Mouse (Mus musculus) heart, embryonic 12.5 days (tissue): ENCODE data around the gene Mroh2a. TPM values are rescaled to one million over a fixed set of nuclear protein-coding genes. Genes with fewer than 3 reads are reported as not detected.

ENCODE experiments used
- ATAC-seq: fragments of 200-750 bp; cut with Nextera tagmentation; 2 replicates; pipeline ENCODE4 v1.8.0; 2017; ENCODE audit warnings: moderate TSS enrichment, moderate library complexity; ENCODE audit not compliant: insufficient number of reproducible peaks, low FRiP score
- H3K27ac ChIP-seq: fragments of 300-500 bp; sonication (generic); 2 replicates; pipeline ENCODE4 v1.5.1; 2016; ENCODE audit warnings: mild to moderate bottlenecking, moderate library complexity; ENCODE audit not compliant: poor library complexity, severe bottlenecking
- H3K27me3 ChIP-seq: fragments of 300-500 bp; sonication (generic); replicated peaks from 2 replicates; pipeline ENCODE4 v1.6.1; 2016; ENCODE audit warnings: mild to moderate bottlenecking, moderate library complexity
- H3K36me3 ChIP-seq: fragments of 300-500 bp; sonication (generic); 2 replicates; pipeline ENCODE4 v1.6.1; 2016; ENCODE audit warnings: mild to moderate bottlenecking, moderate library complexity
- H3K4me1 ChIP-seq: fragments of 300-500 bp; sonication (generic); replicated peaks from 2 replicates; pipeline ENCODE4 v1.6.1; 2016; ENCODE audit warnings: mild to moderate bottlenecking
- H3K4me2 ChIP-seq: fragments of 300-500 bp; sonication (generic); 2 replicates; pipeline ENCODE4 v1.6.1; 2016; ENCODE audit warnings: mild to moderate bottlenecking, moderate library complexity
- H3K4me3 ChIP-seq: fragments of 300-500 bp; sonication (generic); 2 replicates; pipeline ENCODE4 v1.5.1; 2016; ENCODE audit warnings: mild to moderate bottlenecking
- H3K9ac ChIP-seq: fragments of 300-500 bp; sonication (generic); 2 replicates; pipeline ENCODE4 v1.6.1; 2016; ENCODE audit warnings: mild to moderate bottlenecking, moderate library complexity
- H3K9me3 ChIP-seq: fragments of 300-500 bp; sonication (generic); replicated peaks from 2 replicates; pipeline ENCODE4 v1.6.1; 2016; ENCODE audit warnings: mild to moderate bottlenecking, moderate library complexity
- WGBS: fragments of 180-500 bp; shearing (Covaris S2); methylation state at CpG from one replicate; pipeline ENCODE4 v1.1.7; 2016; 5-methylcytosine and 5-hydroxymethylcytosine counted together
- polyA plus RNA-seq: library from polyadenylated mRNA; unstranded; fragments of >200 nt; fragmentation: Nextera tagmentation; extraction: Ambion mirVana; gene quantifications from 2 replicates; pipeline ENCODE4 v1.2.1, GENCODE M21; 2016

Mroh2a gene
- polyA plus RNA-seq, 1 experiment from 2014 or later = 0.56 TPM

DNA sequence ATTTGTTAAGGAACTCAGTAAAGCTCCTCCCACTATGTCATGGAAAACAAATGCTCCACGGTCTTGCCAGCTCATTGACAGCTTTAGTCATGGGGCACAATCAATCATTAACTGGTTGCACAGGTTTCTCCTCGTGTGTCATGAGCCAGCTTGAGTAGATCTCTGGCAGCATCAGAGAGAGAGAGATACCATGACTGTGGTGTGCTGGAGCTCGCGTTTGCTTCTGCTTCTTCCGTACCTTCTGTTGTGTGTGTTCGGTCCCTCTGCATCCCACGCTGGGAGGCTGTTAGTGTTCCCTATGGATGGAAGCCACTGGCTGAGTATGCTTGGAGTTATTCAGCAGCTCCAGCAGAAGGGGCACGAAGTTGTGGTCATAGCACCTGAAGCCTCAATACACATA, 15.0 kb upstream of the Mroh2a start, which contains the start of gene Ugt1a1:
Gene Ugt1a1, plus strand, starts transcription at position 148 of the 400 bp plus-strand sequence.
- Histone ChIP-seq H3K36me3 (no peaks in the 10 kb centered on the region), H3K9ac (no peak within 1 kb of the TSS), H3K4me3 (no peak within 1 kb of the TSS), H3K9me3 (peaks cover 48% of the 10 kb centered on the region), H3K4me2 (no peak within 1 kb of the TSS), H3K27me3 (no peaks in the 10 kb centered on the region), H3K4me1 (no peaks in the 10 kb centered on the region), H3K27ac (no peak within 1 kb of the TSS)
- no peak for ATAC-seq
- 60% methylated on average over 8 of the region's 8 CpGs for WGBS

DNA sequence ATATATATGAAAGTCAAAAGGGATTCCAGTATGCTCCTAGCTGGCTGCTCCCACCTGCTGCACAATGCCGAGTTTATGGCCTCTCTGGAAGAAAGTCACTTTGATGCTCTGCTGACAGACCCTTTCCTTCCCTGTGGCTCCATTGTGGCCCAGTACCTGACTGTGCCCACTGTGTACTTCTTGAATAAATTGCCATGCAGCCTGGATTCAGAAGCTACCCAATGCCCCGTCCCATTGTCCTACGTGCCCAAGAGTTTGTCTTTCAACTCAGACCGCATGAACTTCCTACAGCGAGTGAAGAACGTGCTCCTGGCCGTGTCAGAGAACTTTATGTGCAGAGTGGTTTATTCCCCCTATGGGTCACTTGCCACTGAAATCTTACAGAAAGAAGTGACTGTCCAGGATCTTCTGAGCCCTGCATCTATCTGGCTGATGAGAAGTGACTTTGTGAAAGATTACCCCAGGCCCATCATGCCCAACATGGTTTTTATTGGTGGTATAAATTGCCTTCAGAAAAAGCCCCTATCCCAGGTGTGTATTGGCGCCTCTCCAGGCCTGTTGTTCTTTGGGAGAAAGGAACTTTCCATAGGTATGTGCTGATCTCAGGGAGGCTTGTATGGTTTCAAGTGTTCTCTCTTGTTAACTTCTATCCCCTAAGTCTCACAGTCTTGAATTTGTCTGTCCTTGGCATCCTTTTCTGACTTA, 14.3 kb upstream of the Mroh2a start:
- Histone ChIP-seq H3K9ac (no peak overlapping the region), H3K27me3 (no peaks in the 10 kb centered on the region), H3K4me2 (no peak overlapping the region), H3K4me1 (no peaks in the 10 kb centered on the region), H3K27ac (no peak overlapping the region), H3K9me3 (peaks cover 54% of the 10 kb centered on the region), H3K36me3 (no peaks in the 10 kb centered on the region), H3K4me3 (no peak overlapping the region)
- ATAC-seq = 0 out of 2 replicates have a peak, but pooled peaks have one; percentile 16
- WGBS = 54% methylated on average over 8 of the region's 8 CpGs

DNA sequence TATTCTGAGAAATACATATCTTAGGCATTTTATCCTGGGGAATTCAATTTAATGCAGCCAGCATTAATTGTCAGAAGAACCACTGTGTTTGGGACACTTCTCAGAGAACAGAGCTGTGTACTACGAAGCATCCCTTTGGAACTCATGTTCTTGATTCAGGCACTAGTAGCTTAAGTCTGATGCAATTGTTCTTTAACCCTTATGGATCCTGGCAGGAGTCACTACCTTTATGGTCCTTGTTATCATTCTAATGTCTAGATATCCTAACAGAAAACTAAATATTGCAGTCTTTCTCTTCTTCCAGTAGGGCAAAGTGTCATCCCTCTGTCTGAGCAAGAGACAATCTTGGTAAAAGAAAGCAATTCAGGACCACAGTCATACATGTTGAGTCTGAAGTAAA, 13.7 kb upstream of the Mroh2a start:
- ATAC-seq = no peak
- no peak overlapping the region for H3K27ac ChIP-seq
- H3K4me1 ChIP-seq = no peaks in the 10 kb centered on the region
- WGBS = 67% methylated on average over 1 of the region's 1 CpGs
- H3K9ac ChIP-seq = no peak overlapping the region
- no peaks in the 10 kb centered on the region for H3K27me3 ChIP-seq
- no peaks in the 10 kb centered on the region for H3K36me3 ChIP-seq
- H3K9me3 ChIP-seq = peaks cover 57% of the 10 kb centered on the region
- H3K4me2 ChIP-seq = no peak overlapping the region
- no peak overlapping the region for H3K4me3 ChIP-seq

DNA sequence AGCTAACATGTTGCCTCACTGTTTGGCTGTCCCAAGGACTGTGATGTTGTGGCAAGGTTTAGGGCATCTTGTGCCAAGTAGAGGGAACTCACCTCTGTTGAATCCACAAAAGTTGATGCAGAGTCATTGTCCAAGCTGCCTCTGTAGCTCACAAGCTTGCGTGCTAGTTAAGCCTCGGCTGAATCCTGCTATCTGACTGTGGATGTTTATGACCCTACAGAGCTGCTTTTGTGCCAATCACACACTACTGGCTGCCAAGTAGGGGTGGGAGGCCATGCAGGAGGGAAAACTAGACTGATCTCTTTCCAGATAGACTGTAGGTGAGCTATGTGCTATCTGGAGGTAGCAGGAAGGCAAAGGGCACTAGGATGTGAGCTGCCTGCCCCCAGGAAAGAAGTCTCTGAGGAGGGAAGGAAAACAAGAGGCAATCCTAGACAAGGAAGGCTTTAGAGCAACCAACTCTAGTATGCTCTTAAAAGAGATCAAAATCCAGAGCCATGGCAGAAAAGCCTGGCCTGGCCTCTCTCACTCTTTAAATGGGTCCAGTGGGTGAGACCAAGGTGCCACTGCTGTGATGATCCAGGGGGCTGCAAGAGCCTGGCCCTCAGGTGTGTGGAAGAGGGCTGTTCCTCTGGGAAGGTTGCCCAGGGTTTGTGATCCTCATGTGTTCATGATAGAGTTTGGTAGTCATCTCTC, 12.9 kb upstream of the Mroh2a start:
- no peaks in the 10 kb centered on the region for H3K36me3 ChIP-seq
- no peak overlapping the region for H3K9ac ChIP-seq
- H3K4me3 ChIP-seq = no peak overlapping the region
- H3K4me2 ChIP-seq = no peak overlapping the region
- peaks cover 57% of the 10 kb centered on the region for H3K9me3 ChIP-seq
- H3K27me3 ChIP-seq = no peaks in the 10 kb centered on the region
- 66% methylated on average over 2 of the region's 2 CpGs for WGBS
- ATAC-seq = 0 out of 2 replicates have a peak, but pooled peaks have one; percentile 5
- no peaks in the 10 kb centered on the region for H3K4me1 ChIP-seq
- no peak overlapping the region for H3K27ac ChIP-seq

DNA sequence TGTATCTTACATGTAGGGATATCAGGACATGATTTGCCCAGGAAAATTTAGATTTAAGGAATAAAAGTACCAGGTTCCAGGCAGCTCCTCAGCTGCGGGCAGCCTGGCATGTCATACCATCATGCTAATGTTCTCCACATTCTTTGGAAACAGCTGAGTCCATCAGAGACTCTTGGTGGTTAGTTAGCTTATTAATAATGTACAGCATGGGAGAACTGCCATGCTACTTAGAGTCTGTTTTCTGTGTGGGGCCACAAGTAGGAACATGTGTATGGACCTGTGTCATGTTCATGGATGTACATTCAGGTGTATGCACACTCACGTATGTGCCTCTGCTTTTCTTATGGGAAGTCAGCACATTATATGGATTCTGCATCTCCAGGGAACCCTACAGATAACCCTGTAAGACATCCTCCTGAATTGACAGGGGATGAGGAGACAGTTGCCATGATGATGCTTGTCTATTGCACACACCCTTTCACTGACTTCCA, 12.3 kb upstream of the Mroh2a start:
- Histone ChIP-seq H3K4me1 (no peaks in the 10 kb centered on the region), H3K36me3 (no peaks in the 10 kb centered on the region), H3K4me2 (no peak overlapping the region), H3K9ac (no peak overlapping the region), H3K4me3 (no peak overlapping the region), H3K27ac (no peak overlapping the region), H3K9me3 (peaks cover 57% of the 10 kb centered on the region), H3K27me3 (no peaks in the 10 kb centered on the region)
- WGBS = 70% methylated on average over 2 of the region's 2 CpGs
- no peak for ATAC-seq

DNA sequence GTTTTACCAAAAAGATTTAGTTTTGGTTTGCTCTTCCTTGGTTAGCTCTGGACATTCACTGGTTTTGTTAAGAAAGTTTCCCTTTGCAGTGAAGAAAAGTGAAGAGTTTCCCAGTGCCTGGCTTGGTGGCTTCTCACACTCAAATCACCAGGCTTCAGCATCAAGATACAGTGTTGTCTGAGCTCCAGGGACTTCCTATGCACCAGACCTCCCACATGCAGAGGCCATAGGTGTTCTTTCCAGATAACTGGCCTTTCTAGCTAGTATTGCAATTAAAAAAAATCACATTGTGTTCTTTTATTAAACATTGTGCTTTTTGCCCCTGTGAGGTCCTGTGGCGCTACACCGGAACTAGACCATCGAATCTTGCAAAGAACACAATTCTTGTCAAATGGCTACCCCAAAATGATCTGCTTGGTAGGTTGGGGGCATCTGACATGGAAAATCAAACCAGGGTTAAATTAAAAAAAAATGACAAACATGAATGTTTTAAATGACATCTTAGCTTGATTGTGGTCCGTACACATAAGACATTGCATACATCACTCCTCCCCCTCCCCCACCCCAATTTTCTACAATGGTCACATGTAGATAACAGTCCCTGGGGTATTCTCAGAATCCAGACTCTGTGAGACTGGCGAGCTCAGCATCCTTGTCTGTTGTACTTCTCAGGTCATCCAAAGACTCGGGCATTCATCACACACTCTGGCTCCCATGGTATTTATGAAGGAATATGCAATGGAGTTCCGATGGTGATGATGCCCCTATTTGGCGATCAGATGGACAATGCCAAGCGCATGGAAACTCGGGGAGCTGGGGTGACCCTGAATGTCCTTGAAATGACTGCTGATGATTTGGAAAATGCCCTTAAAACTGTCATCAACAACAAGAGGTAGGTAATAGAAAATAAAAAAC, 11.1 kb upstream of the Mroh2a start:
- no peaks in the 10 kb centered on the region for H3K4me1 ChIP-seq
- no peak for ATAC-seq
- no peak overlapping the region for H3K4me3 ChIP-seq
- H3K9me3 ChIP-seq = peaks cover 54% of the 10 kb centered on the region
- H3K36me3 ChIP-seq = no peaks in the 10 kb centered on the region
- no peaks in the 10 kb centered on the region for H3K27me3 ChIP-seq
- H3K9ac ChIP-seq = no peak overlapping the region
- no peak overlapping the region for H3K27ac ChIP-seq
- WGBS = 63% methylated on average over 10 of the region's 10 CpGs
- no peak overlapping the region for H3K4me2 ChIP-seq

DNA sequence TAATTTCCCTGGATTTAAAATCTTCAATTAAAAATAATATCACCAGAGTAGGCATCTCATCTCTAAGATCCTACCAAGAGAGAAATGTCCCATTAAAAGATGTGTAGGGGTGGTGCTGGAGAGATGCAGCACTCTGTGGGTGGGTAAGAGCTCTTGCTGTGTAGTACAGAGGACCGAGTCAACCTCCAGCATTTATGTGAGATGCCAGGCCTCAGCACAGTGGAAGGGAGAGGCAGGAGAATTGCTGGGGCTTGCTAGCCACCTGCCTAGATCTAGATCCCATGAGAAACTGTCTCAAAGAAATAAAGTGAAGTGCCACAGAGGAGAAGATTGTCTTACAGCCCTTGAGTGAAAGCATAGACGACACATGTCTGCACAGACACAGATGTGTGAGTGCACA, 10.2 kb upstream of the Mroh2a start:
- Histone ChIP-seq H3K27ac (no peak overlapping the region), H3K36me3 (no peaks in the 10 kb centered on the region), H3K9ac (no peak overlapping the region), H3K4me1 (no peaks in the 10 kb centered on the region), H3K9me3 (peaks cover 53% of the 10 kb centered on the region), H3K27me3 (no peaks in the 10 kb centered on the region), H3K4me2 (no peak overlapping the region), H3K4me3 (no peak overlapping the region)
- no peak for ATAC-seq
- 47% methylated on average over 2 of the region's 2 CpGs for WGBS

DNA sequence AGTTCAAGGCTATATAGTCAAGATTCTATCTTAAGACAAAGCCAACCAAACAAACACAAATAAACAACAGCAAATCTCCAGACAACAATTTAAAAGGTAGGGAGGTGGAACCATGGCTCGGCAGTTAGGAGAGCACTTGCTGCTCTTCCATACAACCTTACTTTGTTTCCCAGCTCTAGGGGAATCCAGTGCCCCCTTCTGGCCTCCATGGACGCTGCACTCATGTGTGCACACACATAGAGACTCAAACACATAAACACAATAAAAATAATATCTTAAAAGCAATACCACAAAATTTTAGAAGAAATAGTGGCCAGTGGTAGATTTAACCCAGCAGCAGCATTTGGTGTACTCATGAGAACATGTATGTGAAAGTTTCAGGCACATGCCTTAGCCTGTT, 9.6 kb upstream of the Mroh2a start:
- no peak overlapping the region for H3K27ac ChIP-seq
- no peaks in the 10 kb centered on the region for H3K4me1 ChIP-seq
- H3K9me3 ChIP-seq = peaks cover 47% of the 10 kb centered on the region
- WGBS = 49% methylated on average over 2 of the region's 2 CpGs
- H3K27me3 ChIP-seq = no peaks in the 10 kb centered on the region
- no peak overlapping the region for H3K4me2 ChIP-seq
- H3K36me3 ChIP-seq = no peaks in the 10 kb centered on the region
- H3K4me3 ChIP-seq = no peak overlapping the region
- no peak for ATAC-seq
- no peak overlapping the region for H3K9ac ChIP-seq

DNA sequence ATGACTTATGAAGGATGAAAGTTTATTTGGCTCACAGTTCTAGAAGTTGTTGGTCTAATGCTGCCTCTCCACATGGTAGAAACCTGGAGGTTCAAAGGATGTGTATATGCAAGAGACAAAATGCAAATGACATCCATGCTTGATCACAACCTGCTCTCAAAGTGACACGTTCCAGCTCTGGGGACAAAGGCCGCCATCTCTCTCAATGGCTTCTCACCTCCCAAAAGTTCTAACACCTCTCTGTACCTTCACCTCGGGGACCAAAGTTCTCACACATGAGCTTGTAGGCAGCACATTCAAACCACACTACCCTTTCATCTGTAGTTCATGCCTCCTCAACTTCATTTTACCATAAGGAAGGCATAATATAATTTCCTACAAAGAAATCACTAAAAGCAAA, 9.2 kb upstream of the Mroh2a start:
- Histone ChIP-seq H3K4me2 (no peak overlapping the region), H3K36me3 (no peaks in the 10 kb centered on the region), H3K4me1 (no peaks in the 10 kb centered on the region), H3K27ac (no peak overlapping the region), H3K4me3 (no peak overlapping the region), H3K27me3 (no peaks in the 10 kb centered on the region), H3K9ac (no peak overlapping the region), H3K9me3 (peaks cover 43% of the 10 kb centered on the region)
- ATAC-seq = no peak
- 34% methylated on average over 3 of the region's 3 CpGs for WGBS

DNA sequence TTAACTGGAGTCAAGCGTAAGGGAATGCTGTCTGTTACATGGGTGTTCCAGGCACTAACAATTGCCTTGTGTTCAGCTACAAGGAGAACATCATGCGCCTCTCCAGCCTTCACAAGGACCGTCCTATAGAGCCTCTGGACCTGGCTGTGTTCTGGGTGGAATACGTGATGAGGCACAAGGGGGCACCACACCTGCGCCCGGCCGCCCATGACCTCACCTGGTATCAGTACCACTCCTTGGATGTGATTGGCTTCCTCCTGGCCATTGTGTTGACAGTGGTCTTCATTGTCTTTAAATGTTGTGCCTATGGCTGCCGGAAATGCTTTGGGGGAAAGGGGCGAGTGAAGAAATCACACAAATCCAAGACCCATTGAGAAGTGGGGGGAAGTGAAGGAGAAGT, 8.7 kb upstream of the Mroh2a start:
- 66% methylated on average over 9 of the region's 9 CpGs for WGBS
- H3K36me3 ChIP-seq = no peaks in the 10 kb centered on the region
- no peak overlapping the region for H3K4me2 ChIP-seq
- ATAC-seq = no peak
- no peaks in the 10 kb centered on the region for H3K27me3 ChIP-seq
- no peak overlapping the region for H3K9ac ChIP-seq
- H3K27ac ChIP-seq = no peak overlapping the region
- H3K9me3 ChIP-seq = peaks cover 41% of the 10 kb centered on the region
- H3K4me1 ChIP-seq = no peaks in the 10 kb centered on the region
- H3K4me3 ChIP-seq = no peak overlapping the region

DNA sequence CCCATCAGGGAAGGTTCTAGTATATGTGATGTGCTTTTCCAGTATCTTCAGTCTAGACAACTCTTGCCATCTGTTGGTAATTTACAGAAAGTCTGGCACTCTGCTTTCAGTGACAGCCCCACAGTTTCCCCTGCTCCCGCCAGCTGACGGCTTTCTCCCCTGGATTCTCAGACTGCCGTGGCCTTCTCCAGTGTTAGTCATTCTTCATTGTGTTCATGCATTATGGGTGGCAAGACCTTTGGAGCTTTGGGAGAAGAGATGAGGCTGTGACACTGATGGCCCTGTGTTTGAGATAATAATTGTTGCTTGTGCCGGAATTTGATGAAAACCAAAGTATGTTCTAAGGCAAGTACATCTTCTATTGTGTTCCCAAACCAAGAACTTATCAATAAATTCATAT, 8.2 kb upstream of the Mroh2a start:
- H3K36me3 ChIP-seq = no peaks in the 10 kb centered on the region
- H3K9ac ChIP-seq = no peak overlapping the region
- H3K27ac ChIP-seq = no peak overlapping the region
- H3K4me1 ChIP-seq = no peaks in the 10 kb centered on the region
- H3K4me3 ChIP-seq = no peak overlapping the region
- 44% methylated on average over 4 of the region's 4 CpGs for WGBS
- H3K9me3 ChIP-seq = peaks cover 37% of the 10 kb centered on the region
- no peak for ATAC-seq
- H3K27me3 ChIP-seq = no peaks in the 10 kb centered on the region
- no peak overlapping the region for H3K4me2 ChIP-seq
